Mouse (Mus musculus): ENCODE results near the gene Plekha1. TPM values are rescaled to one million over a fixed set of nuclear protein-coding genes. Genes with fewer than 3 reads are reported as not detected.

Plekha1 gene
- total RNA-seq, 2 experiments from 2014 or later: 95.9 to 98.5 TPM

DNA sequence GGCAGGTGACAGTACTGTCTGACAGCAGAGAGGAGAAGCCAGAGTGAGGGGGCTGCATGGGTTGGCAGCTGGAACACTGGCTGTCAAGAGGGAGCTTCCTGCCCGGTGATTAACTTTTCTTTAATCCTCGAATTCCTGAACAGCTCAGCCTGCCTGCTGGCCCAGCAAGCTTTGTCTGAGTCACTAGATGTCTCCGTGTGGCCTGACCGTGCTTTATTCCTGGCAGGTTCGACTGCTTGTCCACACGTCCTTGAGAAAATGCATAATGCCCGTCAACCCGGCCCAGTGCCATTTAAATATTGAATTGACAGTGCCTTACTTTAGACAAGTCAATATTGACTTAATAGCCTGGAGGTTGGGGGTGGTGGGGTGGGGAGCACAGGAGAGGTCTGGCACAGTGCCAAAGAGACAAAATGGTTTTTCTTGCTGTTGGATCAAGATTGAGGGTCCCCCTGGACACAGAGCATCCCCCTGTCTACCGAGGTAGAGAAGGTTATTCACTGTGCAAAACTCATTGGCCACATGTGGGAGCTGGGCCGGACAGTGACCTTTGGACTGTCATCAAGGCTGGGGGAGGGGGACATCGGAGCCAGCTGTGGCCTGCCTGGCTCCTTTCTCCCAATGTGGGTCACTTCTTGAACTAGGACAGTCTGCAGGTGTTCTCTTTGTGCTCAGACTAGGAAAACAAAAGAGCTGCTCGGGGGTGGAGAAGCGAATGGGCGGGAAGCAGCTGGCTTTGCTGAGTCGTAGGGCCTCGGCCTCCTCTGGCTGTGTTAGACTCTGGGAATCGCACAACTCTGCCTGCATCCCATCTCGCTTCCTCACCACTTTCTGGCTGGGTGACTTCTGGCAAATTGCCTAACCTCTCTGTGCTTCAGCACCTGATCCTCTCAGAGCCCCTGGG, 30.3 kb upstream of the Plekha1 start:
- TF ChIP-seq CTCF (IDR thresholded peaks at IDR 0.05): no peak
- intact Hi-C loops (cut with DNase I): no loop called here
- Histone ChIP-seq H3K27ac (no peak overlapping the region), H3K4me3 (no peak overlapping the region)
- DNase-seq (ENCODE audit: extremely low spot score in 1 of 2, low spot score in 2 of 2): peak in 1 of 2 experiments; percentile 15

GRCm38 (mm10) chr7:130836066-130836465, 29.5 kb upstream of the Plekha1 start:
- no peak for DNase-seq (ENCODE audit: extremely low spot score in 1 of 2, low spot score in 2 of 2)
- intact Hi-C loops (cut with DNase I): no loop called here
- Histone ChIP-seq H3K27ac (no peak overlapping the region), H3K4me3 (no peak overlapping the region)
- TF ChIP-seq CTCF (IDR thresholded peaks at IDR 0.05): no peak

- H3K27ac ChIP-seq: no peak overlapping the region
These were observed 27.5 kb upstream of the Plekha1 start for GRCm38 (mm10) chr7:130837941-130838657.

GRCm38 (mm10) chr7:130838658-130839025, 26.9 kb upstream of the Plekha1 start:
- Histone ChIP-seq H3K4me3 (no peak overlapping the region), H3K27ac (no peak overlapping the region)
- DNase-seq (ENCODE audit: extremely low spot score in 1 of 2, low spot score in 2 of 2): no peak
- no peak for TF ChIP-seq CTCF (IDR thresholded peaks at IDR 0.05)
- intact Hi-C loops (cut with DNase I): no loop called here

More at GRCm38 (mm10) chr7:130837941-130838657, 27.5 kb upstream of the Plekha1 start:
- no peak for TF ChIP-seq CTCF (IDR thresholded peaks at IDR 0.05)
- intact Hi-C loops (cut with DNase I): no loop called here
- H3K4me3 ChIP-seq: no peak overlapping the region
- no peak for DNase-seq (ENCODE audit: extremely low spot score in 1 of 2, low spot score in 2 of 2)

DNA sequence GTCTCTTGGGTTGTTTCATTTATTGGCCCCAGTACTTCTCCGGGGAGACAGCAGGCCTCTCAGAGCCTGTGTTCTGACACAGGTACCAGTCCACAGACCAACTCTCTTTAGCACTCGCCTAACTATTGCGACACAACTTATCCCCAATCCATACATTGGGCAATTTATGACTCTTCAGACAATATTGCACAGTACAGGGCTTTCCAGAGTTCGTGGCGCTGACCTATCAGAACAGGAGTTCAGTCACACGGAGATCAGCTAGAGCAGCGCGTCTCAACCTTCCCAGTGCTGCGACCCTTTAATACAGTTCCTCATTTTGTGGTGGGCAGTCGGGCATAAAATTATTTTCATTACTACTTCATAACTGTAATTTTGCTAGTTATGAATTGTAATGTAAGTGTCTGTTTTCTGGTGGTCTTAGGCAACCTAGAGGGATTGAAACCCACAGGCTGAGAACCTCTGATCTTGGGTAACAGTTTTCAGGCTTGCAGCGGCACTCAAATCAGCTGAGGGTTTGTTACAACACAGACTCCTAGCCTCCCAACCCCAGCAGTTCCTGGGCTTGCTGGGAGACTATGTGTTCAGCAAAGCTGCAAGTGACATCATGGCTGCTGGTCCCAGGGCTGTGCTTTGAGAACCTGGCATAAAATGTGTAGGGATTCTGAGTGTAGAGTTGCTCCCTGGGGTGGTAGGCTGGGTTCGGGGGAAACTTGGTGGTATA, 26.0 kb upstream of the Plekha1 start:
- H3K27ac ChIP-seq: no peak overlapping the region
- no peak for DNase-seq (ENCODE audit: extremely low spot score in 1 of 2, low spot score in 2 of 2)
- intact Hi-C loops (cut with DNase I): no loop called here
- TF ChIP-seq CTCF (IDR thresholded peaks at IDR 0.05): no peak
- H3K4me3 ChIP-seq: no peak overlapping the region

- no peak for TF ChIP-seq CTCF (IDR thresholded peaks at IDR 0.05)
- no peak overlapping the region for H3K4me3 ChIP-seq
- intact Hi-C loops (cut with DNase I): no loop called here
- no peak overlapping the region for H3K27ac ChIP-seq
- no peak for DNase-seq (ENCODE audit: extremely low spot score in 1 of 2, low spot score in 2 of 2)
These were observed 18.3 kb upstream of the Plekha1 start for GRCm38 (mm10) chr7:130847164-130847718.

- Histone ChIP-seq H3K27ac (no peak overlapping the region), H3K4me3 (no peak overlapping the region)
- intact Hi-C loops (cut with DNase I): no loop called here
- DNase-seq (ENCODE audit: extremely low spot score in 1 of 2, low spot score in 2 of 2): no peak
- TF ChIP-seq CTCF (IDR thresholded peaks at IDR 0.05): no peak
These were observed 10.8 kb upstream of the Plekha1 start for GRCm38 (mm10) chr7:130854684-130855292.

GRCm38 (mm10) chr7:130855681-130856080, 9.9 kb upstream of the Plekha1 start:
- DNase-seq (ENCODE audit: extremely low spot score in 1 of 2, low spot score in 2 of 2): no peak
- intact Hi-C loops (cut with DNase I): no loop called here
- TF ChIP-seq CTCF (IDR thresholded peaks at IDR 0.05): no peak
- H3K4me3 ChIP-seq: no peak overlapping the region
- no peak overlapping the region for H3K27ac ChIP-seq

DNA sequence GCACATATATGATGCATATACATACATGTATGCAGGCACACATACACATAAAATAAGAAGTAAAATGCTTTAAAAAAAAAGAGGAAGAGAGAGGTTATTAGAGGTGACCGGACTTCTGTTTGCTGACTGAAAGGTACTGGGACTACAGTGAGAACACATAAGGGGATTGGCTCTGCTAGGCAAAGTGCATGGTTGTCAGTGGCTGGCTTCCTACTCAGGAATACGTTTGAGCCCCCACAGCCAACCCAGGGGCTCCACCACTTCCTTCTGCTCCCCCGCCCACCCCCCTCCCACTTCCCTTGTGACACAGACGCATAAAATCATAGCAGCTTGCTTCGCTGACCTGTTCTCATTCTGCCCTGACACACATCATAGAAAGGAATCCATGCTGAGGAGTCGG, 7.6 kb upstream of the Plekha1 start:
- no peak for TF ChIP-seq CTCF (IDR thresholded peaks at IDR 0.05)
- H3K4me3 ChIP-seq: no peak overlapping the region
- intact Hi-C loops (cut with DNase I): no loop called here
- no peak overlapping the region for H3K27ac ChIP-seq
- no peak for DNase-seq (ENCODE audit: extremely low spot score in 1 of 2, low spot score in 2 of 2)

- no peak overlapping the region for H3K4me3 ChIP-seq
- TF ChIP-seq CTCF (IDR thresholded peaks at IDR 0.05): no peak
- intact Hi-C loops (cut with DNase I): no loop called here
- no peak for DNase-seq (ENCODE audit: extremely low spot score in 1 of 2, low spot score in 2 of 2)
- H3K27ac ChIP-seq: no peak overlapping the region
These were observed 5.6 kb upstream of the Plekha1 start for GRCm38 (mm10) chr7:130859926-130860325.

DNA sequence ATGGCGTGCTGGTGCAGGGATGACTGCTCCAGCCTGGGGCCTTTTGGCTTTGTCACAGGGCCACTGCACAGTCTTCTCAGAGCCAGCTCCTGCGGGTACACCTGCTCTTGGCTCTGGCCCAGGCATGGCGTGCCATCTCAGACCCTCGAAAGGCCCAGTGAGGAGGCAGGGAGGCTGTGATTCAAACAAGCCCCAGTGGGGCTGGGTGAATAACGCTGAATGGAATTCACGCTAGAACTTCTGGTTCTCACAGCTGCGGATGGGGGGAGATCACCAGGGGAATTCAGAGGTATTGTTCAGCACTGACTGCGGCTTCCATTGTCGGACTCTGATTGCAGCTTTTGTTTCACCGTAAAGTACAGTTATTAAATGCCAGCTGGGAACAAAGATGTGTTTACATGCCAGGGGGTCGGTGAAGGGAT, 4.8 kb upstream of the Plekha1 start:
- intact Hi-C loops (cut with DNase I): no loop called here
- no peak overlapping the region for H3K27ac ChIP-seq
- no peak overlapping the region for H3K4me3 ChIP-seq
- TF ChIP-seq CTCF (IDR thresholded peaks at IDR 0.05): no peak
- peak in 1 of 2 experiments; percentile 13 for DNase-seq (ENCODE audit: extremely low spot score in 1 of 2, low spot score in 2 of 2)
